9 mouse cellular contexts compared by ENCODE assay signal in genomic region chr12:46635125-46635772, GRCm38 (mm10).
DNase-seq lines count a peak whose midpoint lies in the region; ATAC-seq and TF ChIP-seq lines count a peak whose summit lies in the region.
"Had no signal": no experiment of that assay in that cellular context is flagged by ENCODE, and none has a peak within 500 bp of the region (broad histone marks: within the 10 kb centered on the region; RNA-seq: fewer than 3 reads in every experiment).

No protein-coding gene starts in this region.

- H3K27me3 ChIP-seq in lung, embryonic 14.5 days (ENCODE audit: insufficient read depth, low read length) = no peaks in the 10 kb centered on the region
- no peaks in the 10 kb centered on the region for H3K27me3 ChIP-seq in heart, embryonic 15.5 days
- H3K27me3 ChIP-seq: lung, embryonic 15.5 days had no signal

- no peak overlapping the region for H3K4me3 ChIP-seq in lung, embryonic 14.5 days (ENCODE audit: low read depth, low read length)
- H3K4me3 ChIP-seq in heart, embryonic 15.5 days = no peak overlapping the region
- H3K4me3 ChIP-seq: lung, embryonic 15.5 days had no signal

- peak; percentile 43 for DNase-seq in lung, embryonic 14.5 days
- no peak for DNase-seq in lung, postnatal 4 days
- peak; percentile 65 for DNase-seq in cerebellum, adult 9-10 months
- DNase-seq in layer of hippocampus, adult 9-11 months = peak; percentile 32
- peak; percentile 50 to 55 for DNase-seq in right cerebral cortex, postnatal 10 days (ENCODE audit: low spot score in 2 of 2)
- no peak for DNase-seq in spleen, postnatal 36 days (ENCODE audit: low spot score in 2 of 2)

- ATAC-seq in lung, embryonic 14.5 days (ENCODE audit: insufficient read depth) = no peak
- ATAC-seq in heart, embryonic 15.5 days (replicated peaks; ENCODE audit: insufficient number of reproducible peaks, insufficient read depth, low FRiP score, low read depth) = no peak
- ATAC-seq in CD4-positive, CD25-positive, alpha-beta regulatory T cell, adult 4 months = no peak

- H3K4me1 ChIP-seq in lung, embryonic 14.5 days (ENCODE audit: insufficient read depth) = no peaks in the 10 kb centered on the region
- H3K4me1 ChIP-seq in heart, embryonic 15.5 days (replicated peaks) = peaks cover 9% of the 10 kb centered on the region
- H3K4me1 ChIP-seq: lung, embryonic 15.5 days had no signal

- 19% methylated on average over 6 of the region's 6 CpGs for WGBS in lung, embryonic 14.5 days
- 16% methylated on average over 6 of the region's 6 CpGs for WGBS in heart, embryonic 15.5 days

- H3K36me3 ChIP-seq in lung, embryonic 14.5 days (ENCODE audit: insufficient read depth) = no peaks in the 10 kb centered on the region
- no peaks in the 10 kb centered on the region for H3K36me3 ChIP-seq in heart, embryonic 15.5 days
- H3K36me3 ChIP-seq: lung, embryonic 15.5 days had no signal

- H3K9me3 ChIP-seq in lung, embryonic 14.5 days (ENCODE audit: low read depth, low read length) = no peaks in the 10 kb centered on the region
- H3K9me3 ChIP-seq in heart, embryonic 15.5 days (replicated peaks) = no peaks in the 10 kb centered on the region
- H3K9me3 ChIP-seq: lung, embryonic 15.5 days had no signal

- TF ChIP-seq CTCF in lung, embryonic 14.5 days (IDR thresholded peaks at IDR 0.05; ENCODE audit: low read depth) = peak; percentile 28; the same call in 1 of the 2 replicates

- no peak overlapping the region for H3K4me2 ChIP-seq in lung, embryonic 14.5 days
- H3K4me2 ChIP-seq in heart, embryonic 15.5 days = peak overlapping the region; percentile 16
- H3K4me2 ChIP-seq: lung, embryonic 15.5 days had no signal

- no peak overlapping the region for H3K27ac ChIP-seq in lung, embryonic 14.5 days (ENCODE audit: low read depth)
- H3K27ac ChIP-seq in heart, embryonic 15.5 days = no peak overlapping the region
- H3K27ac ChIP-seq: lung, embryonic 15.5 days had no signal

- no peak overlapping the region for H3K9ac ChIP-seq in lung, embryonic 14.5 days
- H3K9ac ChIP-seq in heart, embryonic 15.5 days = no peak overlapping the region
- H3K9ac ChIP-seq: lung, embryonic 15.5 days had no signal

Comparison
In these comparisons a context has a peak if more than half of its experiments do, and no peak if none do; other contexts are left out.
1. DNase-seq: peak in lung, embryonic 14.5 days (single experiment), cerebellum, adult 9-10 months (single experiment), layer of hippocampus, adult 9-11 months (single experiment) and right cerebral cortex, postnatal 10 days (2 of 2); none in lung, postnatal 4 days (0 of 2) and spleen, postnatal 36 days (0 of 2).